Mouse (Mus musculus): ENCODE results near the gene Gm45015. TPM values are rescaled to one million over a fixed set of nuclear protein-coding genes. Genes with fewer than 3 reads are reported as not detected.

Gene Gm45015
- total and polyA plus RNA-seq, 3 experiments: not detected

DNA sequence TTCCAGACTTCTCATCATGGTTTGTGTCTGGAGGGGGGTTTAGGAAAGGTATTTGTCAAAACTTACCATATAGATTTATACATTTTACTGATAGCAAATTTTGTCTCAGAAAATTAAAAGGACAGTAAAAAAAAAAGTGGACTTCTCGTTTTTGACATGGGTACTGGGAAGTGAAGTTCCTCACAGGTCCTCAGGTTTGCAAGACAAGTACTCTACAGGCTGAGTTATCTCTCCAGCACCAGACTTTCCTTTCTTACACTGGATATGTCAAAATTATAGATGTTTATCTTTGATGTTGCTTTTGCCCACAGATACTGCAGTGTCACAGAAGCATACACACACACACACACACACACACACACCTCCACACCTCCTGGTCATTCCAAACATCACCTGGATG is 4.8 kb upstream of the Gm45015 start:
- Histone ChIP-seq H3K27ac (ENCODE audit: insufficient read depth, low read depth) (no peak overlapping the region), H3K4me1 (ENCODE audit: control insufficient read depth in 1 of 2, insufficient read depth in 2 of 2) (peaks cover 0 to 14% of the 10 kb centered on the region in 2 experiments; a peak in 2 of 4 replicates), H3K9me3 (replicated peaks; ENCODE audit: low read length) (no peaks in the 10 kb centered on the region), H3K27me3 (replicated peaks) (no peaks in the 10 kb centered on the region), H3K36me3 (replicated peaks in 1 of 2; ENCODE audit: control insufficient read depth in 1 of 2, insufficient read depth in 1 of 2, low read length in 1 of 2) (peaks cover 0 to 9% of the 10 kb centered on the region in 2 experiments), H3K79me2 (replicated peaks; ENCODE audit: control insufficient read depth, extremely low read depth, insufficient read depth, poor library complexity, severe bottlenecking) (peaks cover 21% of the 10 kb centered on the region), H3K4me2 (ENCODE audit: insufficient read depth, low read depth, poor library complexity, severe bottlenecking) (peak overlapping the region; percentile 50; the same call in 1 of the 2 replicates), H3K4me3 (replicated peaks in 1 of 3; ENCODE audit: low read depth in 2 of 3, low read length in 2 of 3, poor library complexity in 1 of 3) (no peak overlapping the region), H3K9ac (ENCODE audit: insufficient read depth, low read depth) (no peak overlapping the region)
- in situ Hi-C loops (cut with MboI; ENCODE audit: low pct_ligation_motif_present, low pct_unique_long_range_greater_than_20kb, low sequenced_read_pairs): no loop called here
- DNase-seq (ENCODE audit: extremely low read depth): no peak
- TF ChIP-seq UBTF (IDR thresholded peaks at IDR 0.05; ENCODE audit: low read depth, low read length): no peak
- dilution Hi-C loops (cut with MboI; ENCODE audit: extremely low pct_ligation_motif_present, extremely low pct_unique_long_range_greater_than_20kb, low sequenced_read_pairs): no loop called here

DNA sequence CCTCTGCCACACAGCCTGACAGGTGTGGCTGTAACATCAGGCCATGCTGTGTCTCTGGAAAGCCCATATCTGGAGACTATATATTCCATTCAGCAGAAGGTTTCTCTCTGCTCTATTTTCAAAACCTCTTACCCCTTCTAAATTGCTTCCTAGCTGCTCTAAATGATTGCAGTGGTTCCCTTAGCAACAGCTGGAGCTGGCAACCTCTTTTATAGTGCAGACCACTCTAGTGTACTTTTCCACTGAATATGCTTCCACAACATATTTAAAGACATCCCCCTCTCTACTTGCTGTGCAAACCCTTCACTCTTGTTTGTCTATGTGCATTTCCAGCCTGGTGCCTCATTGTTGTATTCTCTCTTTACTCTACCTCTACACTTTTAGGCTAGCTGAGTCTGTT is 3.1 kb downstream of the Gm45015 start:
- no peak overlapping the region for H3K4me3 ChIP-seq (replicated peaks in 1 of 3; ENCODE audit: low read depth in 2 of 3, low read length in 2 of 3, poor library complexity in 1 of 3)
- H3K4me2 ChIP-seq (ENCODE audit: insufficient read depth, low read depth, poor library complexity, severe bottlenecking): no peak overlapping the region
- no peaks in the 10 kb centered on the region for H3K27me3 ChIP-seq (replicated peaks)
- no peak overlapping the region for H3K9ac ChIP-seq (ENCODE audit: insufficient read depth, low read depth)
- no peaks in the 10 kb centered on the region for H3K36me3 ChIP-seq (replicated peaks in 1 of 2; ENCODE audit: control insufficient read depth in 1 of 2, insufficient read depth in 1 of 2, low read length in 1 of 2)
- H3K9me3 ChIP-seq (replicated peaks; ENCODE audit: low read length): no peaks in the 10 kb centered on the region
- no peaks in the 10 kb centered on the region for H3K79me2 ChIP-seq (replicated peaks; ENCODE audit: control insufficient read depth, extremely low read depth, insufficient read depth, poor library complexity, severe bottlenecking)
- DNase-seq (ENCODE audit: extremely low read depth): no peak
- in situ Hi-C loops (cut with MboI; ENCODE audit: low pct_ligation_motif_present, low pct_unique_long_range_greater_than_20kb, low sequenced_read_pairs) (no loop called here), dilution Hi-C loops (cut with MboI; ENCODE audit: extremely low pct_ligation_motif_present, extremely low pct_unique_long_range_greater_than_20kb, low sequenced_read_pairs) (no loop called here)
- H3K4me1 ChIP-seq (ENCODE audit: control insufficient read depth in 1 of 2, insufficient read depth in 2 of 2): no peaks in the 10 kb centered on the region
- TF ChIP-seq USF1 (IDR thresholded peaks at IDR 0.05; ENCODE audit: low read depth, low read length) (no peak), RAD21 (IDR thresholded peaks at IDR 0.05; ENCODE audit: low read depth, low read length) (no peak), POLR2AphosphoS2 (IDR thresholded peaks at IDR 0.05; ENCODE audit: low read depth, low read length) (no peak)
- no peak overlapping the region for H3K27ac ChIP-seq (ENCODE audit: insufficient read depth, low read depth)

DNA sequence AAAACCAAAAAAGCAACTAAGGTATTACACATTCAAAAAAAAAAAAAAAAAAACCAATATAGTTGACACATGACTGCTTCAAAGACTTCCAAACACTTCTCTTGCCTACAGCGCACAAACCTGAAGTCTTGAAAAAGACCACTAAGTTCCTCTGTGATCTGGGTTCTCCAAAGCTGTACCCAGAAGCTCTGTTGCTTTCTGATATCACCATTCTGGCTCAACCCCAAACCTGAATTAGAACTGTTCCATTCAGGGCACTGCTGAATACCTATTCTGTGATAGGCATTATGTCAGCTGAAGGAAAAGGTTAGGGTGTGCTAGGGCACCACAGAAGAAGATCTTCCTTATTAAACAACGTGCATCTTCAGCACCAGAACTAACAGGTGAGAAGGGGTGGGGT is 9.4 kb downstream of the Gm45015 start:
- no peak overlapping the region for H3K4me3 ChIP-seq (replicated peaks in 1 of 3; ENCODE audit: low read depth in 2 of 3, low read length in 2 of 3, poor library complexity in 1 of 3)
- no peak overlapping the region for H3K9ac ChIP-seq (ENCODE audit: insufficient read depth, low read depth)
- no peaks in the 10 kb centered on the region for H3K4me1 ChIP-seq (ENCODE audit: control insufficient read depth in 1 of 2, insufficient read depth in 2 of 2)
- no peaks in the 10 kb centered on the region for H3K27me3 ChIP-seq (replicated peaks)
- no peak overlapping the region for H3K4me2 ChIP-seq (ENCODE audit: insufficient read depth, low read depth, poor library complexity, severe bottlenecking)
- H3K79me2 ChIP-seq (replicated peaks; ENCODE audit: control insufficient read depth, extremely low read depth, insufficient read depth, poor library complexity, severe bottlenecking): no peaks in the 10 kb centered on the region
- in situ Hi-C loops (cut with MboI; ENCODE audit: low pct_ligation_motif_present, low pct_unique_long_range_greater_than_20kb, low sequenced_read_pairs) (no loop called here), dilution Hi-C loops (cut with MboI; ENCODE audit: extremely low pct_ligation_motif_present, extremely low pct_unique_long_range_greater_than_20kb, low sequenced_read_pairs) (no loop called here)
- TF ChIP-seq ETS1 (conservative IDR thresholded peaks at IDR 0.05; ENCODE audit: low read depth, low read length): no peak
- no peak for TF ChIP-seq JUN (IDR thresholded peaks at IDR 0.05; ENCODE audit: insufficient read depth, low read depth, low read length)
- TF ChIP-seq POLR2A (IDR thresholded peaks at IDR 0.05; ENCODE audit: low read depth, low read length): no peak
- TF ChIP-seq NELFE (IDR thresholded peaks at IDR 0.05; ENCODE audit: low read depth, low read length): no peak
- TF ChIP-seq GABPA (IDR thresholded peaks at IDR 0.05; ENCODE audit: insufficient replicate concordance, low read depth, low read length): no peak
- TF ChIP-seq MYC (IDR thresholded peaks at IDR 0.05; ENCODE audit: low read depth, low read length): no peak
- TF ChIP-seq TCF12 (IDR thresholded peaks at IDR 0.05; ENCODE audit: low read depth, low read length): no peak
- TF ChIP-seq CTCF (conservative IDR thresholded peaks at IDR 0.05 in 1 of 2, IDR thresholded peaks at IDR 0.05 in 1 of 2; ENCODE audit: low read depth in 2 of 2, low read length in 2 of 2): no peak
- TF ChIP-seq PAX5 (IDR thresholded peaks at IDR 0.05; ENCODE audit: low read length): no peak
- TF ChIP-seq HCFC1 (IDR thresholded peaks at IDR 0.05; ENCODE audit: low read depth, low read length): no peak
- no peak for TF ChIP-seq RAD21 (IDR thresholded peaks at IDR 0.05; ENCODE audit: low read depth, low read length)
- no peak for TF ChIP-seq USF2 (conservative IDR thresholded peaks at IDR 0.05; ENCODE audit: low read depth, low read length)
- TF ChIP-seq CHD1 (IDR thresholded peaks at IDR 0.05; ENCODE audit: low read depth, low read length): no peak
- TF ChIP-seq ZC3H11A (IDR thresholded peaks at IDR 0.05; ENCODE audit: low read depth, low read length): no peak
- TF ChIP-seq SMC3 (IDR thresholded peaks at IDR 0.05; ENCODE audit: low read depth, low read length): no peak
- H3K9me3 ChIP-seq (replicated peaks; ENCODE audit: low read length): no peaks in the 10 kb centered on the region
- H3K36me3 ChIP-seq (replicated peaks in 1 of 2; ENCODE audit: control insufficient read depth in 1 of 2, insufficient read depth in 1 of 2, low read length in 1 of 2): no peaks in the 10 kb centered on the region
- DNase-seq (ENCODE audit: extremely low read depth): no peak
- H3K27ac ChIP-seq (ENCODE audit: insufficient read depth, low read depth): no peak overlapping the region

Measured in CH12.LX (cell line).